Mouse (Mus musculus): Measurements from ENCODE around the gene Olfr283. TPM values are rescaled to one million over a fixed set of nuclear protein-coding genes. Genes with fewer than 3 reads are reported as not detected.

Gene Olfr283
- polyA plus RNA-seq, 1 experiment: not detected

DNA sequence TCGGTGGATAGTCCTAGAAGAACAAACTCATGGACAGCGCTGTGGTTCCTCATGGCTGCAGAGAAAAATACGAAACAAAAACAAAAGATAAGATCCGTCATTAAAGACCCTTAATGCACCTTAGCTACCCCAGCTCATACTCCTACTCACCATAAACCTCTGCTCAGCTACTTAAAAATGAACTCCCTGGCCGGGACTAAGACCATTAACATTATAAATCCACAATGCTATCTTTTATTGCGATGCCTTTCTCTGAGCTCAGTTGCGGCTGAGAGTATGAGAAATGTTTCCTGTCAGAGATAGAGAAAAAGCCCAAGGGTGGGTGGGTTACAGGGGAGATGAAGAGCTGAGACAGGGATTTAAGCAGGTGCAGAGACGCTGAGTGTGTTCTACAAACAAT, 39.9 kb downstream of the Olfr283 start, which contains the start of gene Olfr284:
Gene Olfr284 (minus strand): TSS at position 101 of the 400 bp plus-strand sequence.
- no peak for TF ChIP-seq GATA1 (IDR thresholded peaks at IDR 0.05; ENCODE audit: low read length)

Other genes starting within 250 kb of the Olfr283 start
- gene Asb8, start 215.3 kb downstream of the Olfr283 start, polyA plus RNA-seq (2012): 5.4 and 7.5 TPM in 2 replicates
- not detected in 2 replicates for gene Ccdc184, start 213.8 kb downstream of the Olfr283 start, polyA plus RNA-seq (2012)
- not detected in 2 replicates for gene Olfr288, start 185.4 kb downstream of the Olfr283 start, polyA plus RNA-seq (2012)
- not detected in 2 replicates for gene Gm44579, start 160.0 kb downstream of the Olfr283 start, polyA plus RNA-seq (2012)
- gene Olfr287, start 159.9 kb downstream of the Olfr283 start, polyA plus RNA-seq (2012): not detected in 2 replicates
- gene Olfr286, start 146.5 kb downstream of the Olfr283 start, polyA plus RNA-seq (2012): not detected in 2 replicates
- not detected in 2 replicates for gene H1fnt, start 123.7 kb downstream of the Olfr283 start, polyA plus RNA-seq (2012)
- not detected in 2 replicates for gene Zfp641, start 84.8 kb downstream of the Olfr283 start, polyA plus RNA-seq (2012)
- not detected in 2 replicates for gene Olfr285, start 63.6 kb downstream of the Olfr283 start, polyA plus RNA-seq (2012)
- gene Olfr284, start 40.0 kb downstream of the Olfr283 start, polyA plus RNA-seq (2012): not detected in 2 replicates
- gene Olfr282, start 50.3 kb upstream of the Olfr283 start, polyA plus RNA-seq (2012): not detected in 2 replicates
- not detected in 2 replicates for gene Olfr281, start 71.6 kb upstream of the Olfr283 start, polyA plus RNA-seq (2012)
- not detected in 2 replicates for gene OR5BS1P, start 89.0 kb upstream of the Olfr283 start, polyA plus RNA-seq (2012)
- not detected in 2 replicates for gene Lalba, start 101.8 kb upstream of the Olfr283 start, polyA plus RNA-seq (2012)
- not detected in 2 replicates for gene Olfr279, start 111.5 kb upstream of the Olfr283 start, polyA plus RNA-seq (2012)
- 43.8 and 46.5 TPM in 2 replicates for gene Kansl2, start 153.3 kb upstream of the Olfr283 start, polyA plus RNA-seq (2012)
- 2.6 and 3.5 TPM in 2 replicates for gene Ccnt1, start 190.0 kb upstream of the Olfr283 start, polyA plus RNA-seq (2012)
- not detected in 2 replicates for gene 4930415O20Rik, start 190.1 kb upstream of the Olfr283 start, polyA plus RNA-seq (2012)
- gene Adcy6, start 229.1 kb upstream of the Olfr283 start, polyA plus RNA-seq (2012): 16.9 and 17.3 TPM in 2 replicates
- gene Cacnb3, start 249.9 kb upstream of the Olfr283 start, polyA plus RNA-seq (2012): 0.39 and 0.45 TPM in 2 replicates

All from G1E-ER4 (cell line).